Mouse (Mus musculus) MEL (cell line): ENCODE results near the gene Mcpt2. TPM values are rescaled to one million over a fixed set of nuclear protein-coding genes. Genes with fewer than 3 reads are reported as not detected.
"Not testable (repeated sequence)": the region's sequence is repeated elsewhere in the genome, so short reads cannot be mapped to it uniquely, and the experiment has no call there.

Experiments used
- DNase-seq: peaks from one replicate; pipeline ENCODE4 v3.0.0; 2011; ENCODE audit warnings: low read depth, low spot score
- H3K27ac ChIP-seq: 2 replicates; pipeline ENCODE4 v1.5.1; 2012; ENCODE audit warnings: low read depth, mild to moderate bottlenecking, control low read depth, low read length, moderate library complexity; ENCODE audit not compliant: control insufficient read depth
- H3K27me3 ChIP-seq, 2 experiments: fragments of 150-350 bp in 1 of 2; sonication (generic) in 1 of 2; 2 replicates each; pipeline ENCODE4 v1.6.1; 2012; ENCODE audit warnings: low read length in 2 of 2, mild to moderate bottlenecking in 2 of 2, improper control_type of control experiment in 1 of 2, moderate library complexity in 1 of 2; ENCODE audit not compliant: insufficient read depth in 2 of 2, control insufficient read depth in 1 of 2
- H3K36me3 ChIP-seq, 2 experiments: 2 replicates each; pipeline ENCODE4 v1.6.1; 2012 to 2014; ENCODE audit warnings: low read length in 2 of 2, improper control_type of control experiment in 1 of 2, inconsistent platforms in 1 of 2, mild to moderate bottlenecking in 1 of 2; ENCODE audit not compliant: insufficient read depth in 2 of 2, control insufficient read depth in 1 of 2
- H3K4me1 ChIP-seq, 2 experiments: fragments of 150-350 bp in 1 of 2; sonication (generic) in 1 of 2; 2 replicates each; pipeline ENCODE4 v1.6.1; 2012; ENCODE audit warnings: low read length in 2 of 2, improper control_type of control experiment in 1 of 2, mild to moderate bottlenecking in 1 of 2; ENCODE audit not compliant: insufficient read depth in 2 of 2, control insufficient read depth in 1 of 2
- H3K4me3 ChIP-seq, 2 experiments: fragments of 150-350 bp in 1 of 2; sonication (generic) in 1 of 2; 2 replicates each; pipeline ENCODE4 v1.5.1; 2012; ENCODE audit warnings: low read depth in 2 of 2, low read length in 2 of 2, mild to moderate bottlenecking in 2 of 2, moderate library complexity in 2 of 2, control low read depth in 1 of 2, improper control_type of control experiment in 1 of 2; ENCODE audit not compliant: control insufficient read depth in 1 of 2, insufficient read depth in 1 of 2
- H3K79me2 ChIP-seq: 2 replicates; pipeline ENCODE4 v1.6.1; 2012; ENCODE audit warnings: mild to moderate bottlenecking, low read length, moderate library complexity; ENCODE audit not compliant: control insufficient read depth, poor library complexity, insufficient read depth
- H3K9ac ChIP-seq: 2 replicates; pipeline ENCODE4 v1.6.1; 2012; ENCODE audit warnings: low read depth, mild to moderate bottlenecking, control low read depth, low read length, moderate library complexity; ENCODE audit not compliant: control insufficient read depth, poor library complexity, severe bottlenecking
- H3K9me3 ChIP-seq: fragments of 150-350 bp; sonication (generic); replicated peaks from 2 replicates; pipeline ENCODE4 v1.6.1; 2012; ENCODE audit warnings: mild to moderate bottlenecking, low read length, improper control_type of control experiment, moderate library complexity; ENCODE audit not compliant: insufficient read depth
- BHLHE40 ChIP-seq: IDR thresholded peaks from 2 replicates; pipeline ENCODE4 v1.6.1; 2012; ENCODE audit warnings: low read depth, mild to moderate bottlenecking, inconsistent platforms, low read length, improper control_type of control experiment, borderline replicate concordance
- CHD1 ChIP-seq: IDR thresholded peaks from 2 replicates; pipeline ENCODE4 v1.6.1; 2012; ENCODE audit warnings: low read depth, mild to moderate bottlenecking, inconsistent platforms, low read length, improper control_type of control experiment
- E2F4 ChIP-seq: IDR thresholded peaks from 2 replicates; pipeline ENCODE4 v1.6.1; 2011; ENCODE audit warnings: low read depth, low read length, improper control_type of control experiment, borderline replicate concordance
- EP300 ChIP-seq, 2 experiments: IDR thresholded peaks; 2 replicates each; pipeline ENCODE4 v1.6.1; 2011; ENCODE audit warnings: improper control_type of control experiment in 2 of 2, low read length in 2 of 2, low read depth in 1 of 2, mild to moderate bottlenecking in 1 of 2
- GATA1 ChIP-seq: IDR thresholded peaks from 2 replicates; pipeline ENCODE4 v1.6.1; 2011; ENCODE audit warnings: low read depth, low read length, improper control_type of control experiment
- HCFC1 ChIP-seq: IDR thresholded peaks from 2 replicates; pipeline ENCODE4 v1.6.1; 2012; ENCODE audit warnings: low read depth, mild to moderate bottlenecking, inconsistent platforms, low read length, improper control_type of control experiment, moderate library complexity
- KAT2A ChIP-seq: conservative IDR thresholded peaks from 2 replicates; pipeline ENCODE4 v1.6.1; 2012; ENCODE audit warnings: low read depth, low read length, improper control_type of control experiment, inconsistent platforms
- MAFK ChIP-seq: IDR thresholded peaks from 2 replicates; pipeline ENCODE4 v1.6.1; 2011; ENCODE audit warnings: low read depth, mild to moderate bottlenecking, low read length, improper control_type of control experiment, borderline replicate concordance
- MAX ChIP-seq: IDR thresholded peaks from 2 replicates; pipeline ENCODE4 v1.6.1; 2011; ENCODE audit warnings: low read length, improper control_type of control experiment
- MYB ChIP-seq: IDR thresholded peaks from 2 replicates; pipeline ENCODE4 v1.6.1; 2011; ENCODE audit warnings: mild to moderate bottlenecking, low read depth, low read length, improper control_type of control experiment
- MYC ChIP-seq: IDR thresholded peaks from 2 replicates; pipeline ENCODE4 v1.6.1; 2011; ENCODE audit warnings: low read depth, mild to moderate bottlenecking, low read length, improper control_type of control experiment, moderate library complexity
- NELFE ChIP-seq: IDR thresholded peaks from 2 replicates; pipeline ENCODE4 v1.6.1; 2011; ENCODE audit warnings: low read depth, low read length, improper control_type of control experiment
- RCOR1 ChIP-seq: IDR thresholded peaks from 2 replicates; pipeline ENCODE4 v1.6.1; 2012; ENCODE audit warnings: low read depth, mild to moderate bottlenecking, inconsistent platforms, low read length, improper control_type of control experiment
- SMC3 ChIP-seq: IDR thresholded peaks from 2 replicates; pipeline ENCODE4 v1.6.1; 2011; ENCODE audit warnings: low read depth, low read length, improper control_type of control experiment
- TAL1 ChIP-seq: IDR thresholded peaks from 2 replicates; pipeline ENCODE4 v1.6.1; 2012; ENCODE audit warnings: mild to moderate bottlenecking, inconsistent platforms, low read length, moderate library complexity, mixed read lengths
- TCF12 ChIP-seq: IDR thresholded peaks from 2 replicates; pipeline ENCODE4 v1.6.1; 2014; ENCODE audit warnings: low read depth, mild to moderate bottlenecking, inconsistent platforms, low read length, improper control_type of control experiment, moderate library complexity
- USF1 ChIP-seq: IDR thresholded peaks from 2 replicates; pipeline ENCODE4 v1.6.1; 2014; ENCODE audit warnings: low read depth, mild to moderate bottlenecking, inconsistent platforms, low read length, improper control_type of control experiment, moderate library complexity
- ZC3H11A ChIP-seq: IDR thresholded peaks from 2 replicates; pipeline ENCODE4 v1.6.1; 2012; ENCODE audit warnings: low read depth, mild to moderate bottlenecking, inconsistent platforms, low read length, improper control_type of control experiment
- ZKSCAN1 ChIP-seq: IDR thresholded peaks from 2 replicates; pipeline ENCODE4 v1.6.1; 2012; ENCODE audit warnings: low read depth, mild to moderate bottlenecking, inconsistent platforms, low read length, improper control_type of control experiment, moderate library complexity
- ZMIZ1 ChIP-seq: IDR thresholded peaks from 2 replicates; pipeline ENCODE4 v1.6.1; 2012; ENCODE audit warnings: low read depth, mild to moderate bottlenecking, inconsistent platforms, low read length, improper control_type of control experiment, moderate library complexity
- polyA plus RNA-seq, 2 experiments: library from polyadenylated mRNA; stranded (reverse) in 1 of 2; unstranded in 1 of 2; fragments of >175 nt in 1 of 2; fragments of >200 nt in 1 of 2; gene quantifications; 2 replicates each; pipeline versions ENCODE4 v1.2.1 to v1.2.4; 2012; ENCODE audit warnings: low replicate concordance in 2 of 2, low read depth in 1 of 2; ENCODE audit not compliant: insufficient read length in 2 of 2, insufficient read depth in 1 of 2, missing spikeins in 1 of 2
- total RNA-seq: library from RNA; depleted of rRNA; stranded (reverse); fragments of 300-350 nt; gene quantifications from 2 replicates; pipeline ENCODE4 v1.2.3, GENCODE M21; 2012; rRNA removed

The Mcpt2 gene
- 5.0 and 25.6 TPM in 2 replicates for total RNA-seq
- polyA plus RNA-seq, result 1 to 10 TPM in 1 of 2 experiments, not detected in 1; 1.6 TPM

DNA sequence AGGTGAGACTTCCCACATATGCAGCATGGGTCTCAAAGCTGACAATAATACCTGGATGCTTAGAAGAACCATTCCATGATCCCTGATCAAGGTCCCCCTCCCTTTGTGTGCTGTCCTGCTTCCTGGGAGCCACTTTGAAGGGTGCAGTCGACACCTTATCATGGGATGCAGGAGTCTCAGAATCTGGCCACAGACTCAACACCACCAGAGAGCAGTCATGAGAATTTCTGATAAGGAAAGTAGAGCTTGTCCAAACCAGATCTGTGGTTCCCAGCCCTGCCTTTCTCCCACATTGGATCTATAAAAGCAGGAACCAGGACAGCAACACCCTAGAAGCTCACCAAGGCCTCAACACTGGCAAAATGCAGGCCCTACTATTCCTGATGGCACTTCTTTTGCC, at the start of gene Mcpt2:
Mcpt2 (plus strand) TSS at position 250 of the 400 bp plus-strand sequence.
- TF ChIP-seq TAL1 (peak; percentile 56), RCOR1 (peak; percentile 54; the same call in 1 of the 2 replicates), TCF12 (peak; percentile 61), EP300 (IDR thresholded peaks at IDR 0.05; ENCODE audit: low read depth in 1 of 2, low read length in 2 of 2) (peak; percentile 39 to 64; a peak in 3 of 4 replicates), GATA1 (peak; percentile 52)
- not testable (repeated sequence) for H3K4me1 ChIP-seq, H3K36me3 ChIP-seq, H3K79me2 ChIP-seq, H3K9me3 ChIP-seq, H3K9ac ChIP-seq, H3K4me3 ChIP-seq, H3K27me3 ChIP-seq
- peak within 1 kb of the TSS; percentile 32 for H3K27ac ChIP-seq
- DNase-seq, result peak; percentile 33

DNA sequence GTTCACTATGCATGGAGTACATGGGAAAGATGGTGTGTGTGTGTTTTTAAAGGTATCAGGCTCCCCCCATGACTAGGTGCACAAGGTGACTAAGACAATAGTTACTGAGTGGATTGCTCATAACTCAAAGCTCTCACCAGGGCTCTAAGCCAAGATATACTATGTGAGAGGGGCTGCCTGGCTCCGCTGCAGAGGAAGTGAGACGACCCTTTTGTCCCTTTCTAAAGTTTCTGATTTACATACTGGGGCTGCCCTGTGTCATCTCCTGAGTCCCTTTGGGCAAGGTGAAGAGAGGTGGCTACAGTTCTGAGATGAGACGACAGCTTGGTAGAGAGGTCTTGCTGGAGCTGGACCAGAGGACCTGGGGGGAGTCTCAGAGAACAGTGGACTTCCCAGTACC, 28.7 kb upstream of the Mcpt2 start:
- no peak for DNase-seq
- Histone ChIP-seq H3K9me3 (no peaks in the 10 kb centered on the region), H3K4me1 (peaks cover 0 to 4% of the 10 kb centered on the region in 2 experiments; a peak in 2 of 4 replicates), H3K27ac (no peak overlapping the region), H3K27me3 (0 out of 4 replicates have a peak, but pooled peaks cover 0 to 2% of the 10 kb centered on the region in 2 experiments), H3K36me3 (peaks cover 0 to 8% of the 10 kb centered on the region in 2 experiments; a peak in 2 of 4 replicates), H3K4me3 (no peak overlapping the region), H3K9ac (no peak overlapping the region), H3K79me2 (no peaks in the 10 kb centered on the region)
- TF ChIP-seq MYC, result no peak
- no peak for TF ChIP-seq E2F4
- TF ChIP-seq MAFK, result no peak
- no peak for TF ChIP-seq HCFC1
- no peak for TF ChIP-seq SMC3
- no peak for TF ChIP-seq MYB
- TF ChIP-seq CHD1, result no peak
- no peak for TF ChIP-seq TAL1
- no peak for TF ChIP-seq MAX
- no peak for TF ChIP-seq KAT2A
- no peak for TF ChIP-seq ZKSCAN1
- no peak for TF ChIP-seq ZC3H11A
- no peak for TF ChIP-seq USF1
- no peak for TF ChIP-seq ZMIZ1
- no peak for TF ChIP-seq NELFE
- TF ChIP-seq BHLHE40, result no peak
